Mouse (Mus musculus) v-Abl transformed pro-B cells (cell line): Measurements from ENCODE around the gene Gm38392.

Experiments used
- in situ Hi-C, 2 experiments: fragments of 400-800 bp; cut with MboI; formaldehyde crosslinking; loops; one replicate each; pipeline ENCODE4 v1.15.1; 2025; ENCODE audit not compliant: unreplicated experiment in 2 of 2

Gene Gm38392

GRCm38 (mm10) chr3:88203999-88204700 is 82.9 kb downstream of the Gm38392 start:
- in situ Hi-C loops: no loop called here

GRCm38 (mm10) chr3:88203456-88203855 is 83.6 kb downstream of the Gm38392 start:
- in situ Hi-C loops: no loop called here

- in situ Hi-C loops: no loop called here
These were observed 84.0 kb downstream of the Gm38392 start for GRCm38 (mm10) chr3:88202986-88203385.

- in situ Hi-C loops: no loop called here
These were observed 85.4 kb downstream of the Gm38392 start for GRCm38 (mm10) chr3:88201640-88202039.

- in situ Hi-C loops: no loop called here
These were observed 86.1 kb downstream of the Gm38392 start for GRCm38 (mm10) chr3:88200972-88201330.

GRCm38 (mm10) chr3:88200161-88200971 is 86.6 kb downstream of the Gm38392 start:
- in situ Hi-C loops: no loop called here

GRCm38 (mm10) chr3:88199541-88200110 is 87.4 kb downstream of the Gm38392 start:
- in situ Hi-C loops: loop anchor here in 1 of 2 experiments (10.0 kb wide), 1 partner anchor 195 kb away; the partner anchor contains the start of gene Bcan

GRCm38 (mm10) chr3:88198505-88199020 is 88.4 kb downstream of the Gm38392 start:
- in situ Hi-C loops: loop anchor here in 1 of 2 experiments (10.0 kb wide), 1 partner anchor 194 kb away; the partner anchor contains the start of gene Bcan

GRCm38 (mm10) chr3:88197741-88198504 is 89.1 kb downstream of the Gm38392 start:
- in situ Hi-C loops: loop anchor here in 1 of 2 experiments (10.0 kb wide), 1 partner anchor 193 kb away; the partner anchor contains the start of gene Bcan
